Mouse (Mus musculus) liver, adult 2 months (tissue): ENCODE results near the gene Top2a. TPM values are rescaled to one million over a fixed set of nuclear protein-coding genes. Genes with fewer than 3 reads are reported as not detected.
A peak's percentile ranks its signal among the peaks of the same experiment; 100 is the strongest.

ENCODE experiments used
- DNase-seq: peaks from one replicate; pipeline ENCODE4 v3.0.0-alpha.2; 2011; ENCODE audit warnings: low read depth, low spot score; ENCODE audit errors: extremely low read depth
- H3K27ac ChIP-seq: fragments of 200-500 bp; replicated peaks from 2 replicates; pipeline ENCODE4 v1.5.1; 2012; ENCODE audit warnings: low read depth, mild to moderate bottlenecking, control low read depth, inconsistent platforms, low read length; ENCODE audit not compliant: insufficient read depth
- H3K27me3 ChIP-seq: fragments of 200-500 bp; 2 replicates; pipeline ENCODE4 v1.6.1; 2012; ENCODE audit warnings: mild to moderate bottlenecking, moderate library complexity, low read length, inconsistent platforms; ENCODE audit not compliant: control insufficient read depth, insufficient read depth
- H3K36me3 ChIP-seq: fragments of 200-500 bp; 2 replicates; pipeline ENCODE4 v1.6.1; 2012; ENCODE audit warnings: low read length, inconsistent platforms; ENCODE audit not compliant: control insufficient read depth, insufficient read depth
- H3K4me1 ChIP-seq: fragments of 200-500 bp; 2 replicates; pipeline ENCODE4 v1.6.1; 2011; ENCODE audit warnings: low read length; ENCODE audit not compliant: control insufficient read depth, insufficient read depth
- H3K4me3 ChIP-seq: fragments of 200-500 bp; 2 replicates; pipeline ENCODE4 v1.5.1; 2011; ENCODE audit warnings: low read depth, mild to moderate bottlenecking, control low read depth, low read length, moderate library complexity; ENCODE audit not compliant: insufficient read depth
- H3K79me2 ChIP-seq: fragments of 200-500 bp; 2 replicates; pipeline ENCODE4 v1.6.1; 2012; ENCODE audit warnings: inconsistent platforms, mild to moderate bottlenecking, low read length, moderate library complexity; ENCODE audit not compliant: control insufficient read depth, insufficient read depth
- H3K9ac ChIP-seq: fragments of 200-500 bp; 2 replicates; pipeline ENCODE4 v1.6.1; 2012; ENCODE audit warnings: low read depth, mild to moderate bottlenecking, control low read depth, inconsistent platforms, low read length
- CTCF ChIP-seq: fragments of 200-500 bp; IDR thresholded peaks from 2 replicates; pipeline ENCODE4 v1.5.1; 2011; ENCODE audit warnings: low read depth, low read length, control low read depth
- POLR2A ChIP-seq: fragments of 200-500 bp; IDR thresholded peaks from 2 replicates; pipeline ENCODE4 v1.6.1; 2011; ENCODE audit warnings: low read length, control low read depth; ENCODE audit not compliant: insufficient read depth; ENCODE audit errors: extremely low read depth
- WGBS: fragments of 180-500 bp; shearing (Covaris S2); methylation state at CpG from one replicate; pipeline ENCODE4 v1.1.7; 2018; 5-methylcytosine and 5-hydroxymethylcytosine counted together
- polyA plus RNA-seq: library from polyadenylated mRNA; depleted of rRNA; stranded (reverse); fragments of >200 nt; gene quantifications from 2 replicates; pipeline ENCODE4 v1.2.3, GENCODE M21; 2012
- total RNA-seq: library from RNA; depleted of rRNA; stranded (reverse); fragments of >200 nt; gene quantifications from 2 replicates; pipeline ENCODE4 v1.2.3, GENCODE M21; 2014

The Top2a gene
- total and polyA plus RNA-seq, 2 experiments: 0.31 to 1.8 TPM

- H3K4me1 ChIP-seq: no peaks in the 10 kb centered on the region
- H3K27ac ChIP-seq: no peak overlapping the region
- no peak for TF ChIP-seq CTCF
- no peak for TF ChIP-seq POLR2A
- H3K9ac ChIP-seq: no peak overlapping the region
- 69% methylated on average over 6 of the region's 6 CpGs for WGBS
- no peak for DNase-seq
- H3K36me3 ChIP-seq: no peaks in the 10 kb centered on the region
- H3K27me3 ChIP-seq: no peaks in the 10 kb centered on the region
- H3K79me2 ChIP-seq: peaks cover 1% of the 10 kb centered on the region
- no peak overlapping the region for H3K4me3 ChIP-seq
Measured at GRCm38 (mm10) chr11:99036254-99036653, 12.3 kb upstream of the Top2a start.

- Histone ChIP-seq H3K9ac (no peak overlapping the region), H3K36me3 (no peaks in the 10 kb centered on the region), H3K79me2 (no peaks in the 10 kb centered on the region), H3K27me3 (no peaks in the 10 kb centered on the region), H3K4me3 (no peak overlapping the region), H3K27ac (no peak overlapping the region), H3K4me1 (no peaks in the 10 kb centered on the region)
- TF ChIP-seq POLR2A: no peak
- no peak; the same call in 1 of the 2 replicates for TF ChIP-seq CTCF
- WGBS: 86% methylated on average over 4 of the region's 4 CpGs
- DNase-seq: no peak
Measured at GRCm38 (mm10) chr11:99035350-99035749, 11.4 kb upstream of the Top2a start.

- H3K79me2 ChIP-seq: no peaks in the 10 kb centered on the region
- no peaks in the 10 kb centered on the region for H3K36me3 ChIP-seq
- no peaks in the 10 kb centered on the region for H3K27me3 ChIP-seq
- DNase-seq: no peak
- TF ChIP-seq POLR2A: no peak
- no peak for TF ChIP-seq CTCF
- H3K9ac ChIP-seq: no peak overlapping the region
- H3K4me3 ChIP-seq: no peak overlapping the region
- H3K4me1 ChIP-seq: peaks cover 2% of the 10 kb centered on the region; the same call in 1 of the 2 replicates
- H3K27ac ChIP-seq: no peak overlapping the region
- WGBS: 80% methylated on average over 12 of the region's 12 CpGs
Measured at GRCm38 (mm10) chr11:99026899-99027440, 3.0 kb upstream of the Top2a start.

GRCm38 (mm10) chr11:99025878-99026277 lies 1.9 kb upstream of the Top2a start:
- 98% methylated on average over 6 of the region's 6 CpGs for WGBS
- no peaks in the 10 kb centered on the region for H3K79me2 ChIP-seq
- H3K27me3 ChIP-seq: no peaks in the 10 kb centered on the region
- H3K4me1 ChIP-seq: peaks cover 2% of the 10 kb centered on the region; the same call in 1 of the 2 replicates
- H3K9ac ChIP-seq: no peak overlapping the region
- no peak for DNase-seq
- no peak for TF ChIP-seq POLR2A
- H3K36me3 ChIP-seq: no peaks in the 10 kb centered on the region
- no peak overlapping the region for H3K4me3 ChIP-seq
- no peak overlapping the region for H3K27ac ChIP-seq

- H3K4me3 ChIP-seq: peak overlapping the region; percentile 8
- no peak overlapping the region for H3K27ac ChIP-seq
- no peaks in the 10 kb centered on the region for H3K36me3 ChIP-seq
- DNase-seq: no peak
- TF ChIP-seq POLR2A (no peak), CTCF (no peak)
- peaks cover 2% of the 10 kb centered on the region; the same call in 1 of the 2 replicates for H3K4me1 ChIP-seq
- no peaks in the 10 kb centered on the region for H3K79me2 ChIP-seq
- H3K9ac ChIP-seq: 0 out of 2 replicates have a peak overlapping the region, but pooled peaks have one; percentile 18
- WGBS: 47% methylated on average over 18 of the region's 18 CpGs
- H3K27me3 ChIP-seq: no peaks in the 10 kb centered on the region
Measured at GRCm38 (mm10) chr11:99024468-99025134, 612 bp upstream of the Top2a start.

GRCm38 (mm10) chr11:99023094-99023493 lies 895 bp downstream of the Top2a start:
- no peaks in the 10 kb centered on the region for H3K36me3 ChIP-seq
- DNase-seq: no peak
- no peaks in the 10 kb centered on the region for H3K27me3 ChIP-seq
- WGBS: 18% methylated on average over 4 of the region's 4 CpGs
- H3K27ac ChIP-seq: no peak overlapping the region
- no peak for TF ChIP-seq CTCF
- no peak overlapping the region for H3K9ac ChIP-seq
- H3K4me3 ChIP-seq: no peak overlapping the region
- no peaks in the 10 kb centered on the region for H3K79me2 ChIP-seq
- H3K4me1 ChIP-seq: peaks cover 2% of the 10 kb centered on the region; the same call in 1 of the 2 replicates
